Mouse (Mus musculus) bone marrow macrophage, adult 2 months (primary cell): Measurements from ENCODE around the gene Cftr.

Experiments used
- CTCF ChIP-seq: IDR thresholded peaks from 2 replicates; pipeline ENCODE4 v1.5.1; 2012; ENCODE audit warnings: low read depth, mild to moderate bottlenecking, low read length, moderate library complexity
- POLR2A ChIP-seq: IDR thresholded peaks from 2 replicates; pipeline ENCODE4 v1.6.1; 2012; ENCODE audit warnings: mild to moderate bottlenecking, low read depth, low read length, borderline replicate concordance

DNA sequence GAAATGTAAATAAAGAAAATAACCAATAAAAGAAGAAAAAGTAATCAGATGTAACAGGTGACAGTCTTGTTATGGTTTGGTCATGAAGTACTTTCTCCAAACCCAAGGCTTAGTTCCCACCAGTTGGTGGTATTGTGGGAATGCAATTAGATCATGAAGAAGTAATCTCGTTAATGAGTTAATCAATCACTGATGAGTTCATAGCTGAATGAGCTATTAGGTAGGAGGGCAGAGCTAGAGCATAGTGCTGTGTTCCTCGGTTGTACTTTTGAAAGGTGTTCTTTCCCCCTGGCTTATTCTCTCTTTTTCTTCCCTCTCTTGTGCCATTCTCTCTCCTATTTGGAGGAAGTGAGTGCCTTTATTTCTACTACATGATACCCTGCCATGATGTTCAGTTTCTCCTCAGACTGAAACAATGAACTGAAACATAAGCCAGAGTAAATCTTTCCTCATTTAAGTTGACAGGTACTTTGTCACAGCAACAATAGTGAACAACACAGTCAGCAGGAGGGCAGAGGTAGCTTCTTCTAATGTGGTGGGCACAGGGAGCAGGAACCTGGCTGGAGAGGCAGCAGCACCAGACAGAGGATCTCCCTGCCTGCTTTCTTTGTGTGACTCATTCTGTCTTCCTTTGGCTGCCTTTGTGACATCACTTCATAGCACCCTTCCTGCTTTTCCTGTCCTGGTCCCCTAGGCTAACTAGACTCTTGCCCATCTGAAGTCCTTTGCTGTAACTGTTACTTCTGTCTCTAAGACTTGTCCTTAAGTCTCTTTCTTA lies 43.1 kb upstream of the Cftr start:
- TF ChIP-seq CTCF (no peak), POLR2A (no peak)
